Mouse (Mus musculus): Measurements from ENCODE around the gene Cdh18.
"Not testable (repeated sequence)": the region's sequence is repeated elsewhere in the genome, so short reads cannot be mapped to it uniquely, and the experiment has no call there.

Cdh18 gene

DNA sequence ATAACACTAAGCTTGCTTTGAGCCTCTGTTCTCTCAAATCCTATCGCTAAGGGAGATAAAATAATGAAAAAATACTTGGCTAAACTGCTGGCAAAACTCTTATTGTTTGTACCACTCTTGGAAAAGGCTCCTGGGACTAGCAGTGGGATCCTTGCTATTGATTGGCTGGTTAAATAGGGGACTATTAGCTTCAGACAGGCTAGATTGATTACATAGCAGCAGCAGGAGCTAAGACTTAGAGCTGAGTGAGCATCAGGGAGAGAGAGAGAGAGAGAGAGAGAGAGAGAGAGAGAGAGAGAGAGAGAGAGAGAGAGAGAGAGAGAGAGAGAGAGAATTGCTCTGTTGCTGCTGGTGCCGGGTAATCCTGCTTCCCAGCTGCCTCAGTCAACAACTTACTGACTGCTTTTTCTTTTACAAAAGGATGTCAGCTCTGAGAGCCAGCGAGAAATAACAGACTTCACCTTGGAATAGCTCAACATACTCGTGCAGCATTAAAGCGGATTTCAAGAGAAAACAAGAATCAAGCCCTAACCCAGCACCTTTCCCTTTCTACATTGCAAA, at the start of gene Cdh18:
Gene Cdh18 (plus strand): TSS at position 312 of the 561 bp plus-strand sequence.
- in situ Hi-C loops (cut with MboI; ENCODE audit: low pct_unique_long_range_greater_than_20kb in 1 of 2, low sequenced_read_pairs in 2 of 2, unreplicated experiment in 1 of 2): no loop called here

- in situ Hi-C loops (cut with MboI; ENCODE audit: low pct_unique_long_range_greater_than_20kb in 1 of 2, low sequenced_read_pairs in 2 of 2, unreplicated experiment in 1 of 2): no loop called here
Observed at GRCm38 (mm10) chr15:22511271-22511670, 37.6 kb upstream of the Cdh18 start.

- in situ Hi-C loops (cut with MboI; ENCODE audit: low pct_unique_long_range_greater_than_20kb in 1 of 2, low sequenced_read_pairs in 2 of 2, unreplicated experiment in 1 of 2): no loop called here
Observed at GRCm38 (mm10) chr15:22535828-22536227, 13.0 kb upstream of the Cdh18 start.

DNA sequence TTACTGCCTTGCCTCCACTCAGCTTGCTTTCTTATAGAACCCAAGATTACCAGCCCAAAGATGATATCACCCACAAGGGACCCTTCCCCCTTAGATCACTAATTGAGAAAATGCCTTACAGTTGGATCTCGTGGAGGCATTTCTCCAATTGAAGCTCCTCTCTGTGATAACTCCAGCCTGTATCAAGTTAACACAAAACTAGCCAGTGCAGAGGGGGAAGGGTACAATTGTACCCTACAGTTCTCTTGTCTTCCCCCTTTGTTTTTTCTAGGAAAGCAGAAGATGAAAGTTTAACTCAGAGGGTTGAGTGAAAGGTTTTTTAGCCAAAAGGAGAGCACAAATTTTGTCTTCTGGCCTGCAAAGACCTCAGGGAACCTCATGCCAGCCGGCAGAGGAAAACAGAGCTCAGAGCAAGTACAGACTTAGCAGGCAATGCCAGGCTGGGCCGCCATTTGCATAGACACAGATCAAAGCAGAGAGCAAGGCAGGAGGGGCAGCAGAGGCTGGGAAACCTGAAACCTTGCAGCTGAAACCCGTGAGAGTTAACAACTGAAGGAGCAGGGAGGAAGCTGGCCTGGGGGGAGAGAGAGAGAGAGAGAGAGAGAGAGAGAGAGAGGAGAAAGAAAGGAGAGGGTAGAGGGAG, 29.3 kb downstream of the Cdh18 start:
- in situ Hi-C loops (cut with MboI; ENCODE audit: low pct_unique_long_range_greater_than_20kb in 1 of 2, low sequenced_read_pairs in 2 of 2, unreplicated experiment in 1 of 2): no loop called here

DNA sequence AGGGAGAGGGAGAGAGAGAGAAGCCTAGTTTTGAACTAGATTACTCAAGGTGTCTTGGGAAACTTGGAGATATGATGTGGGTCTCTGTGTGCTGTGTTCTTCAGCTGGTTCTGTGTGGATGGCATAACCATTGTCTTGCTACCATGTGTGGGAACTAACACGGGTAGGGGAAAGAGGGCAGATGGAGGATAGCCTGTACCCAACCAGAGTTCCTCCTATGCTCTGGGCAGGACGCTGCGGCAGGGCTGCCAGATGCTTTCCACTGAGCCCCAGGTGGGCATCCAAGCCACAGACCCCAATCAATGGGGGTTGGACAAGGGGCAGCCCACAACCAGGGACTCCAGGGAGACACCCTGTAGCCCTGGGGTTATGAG, 29.8 kb downstream of the Cdh18 start:
- in situ Hi-C loops (cut with MboI; ENCODE audit: low pct_unique_long_range_greater_than_20kb in 1 of 2, low sequenced_read_pairs in 2 of 2, unreplicated experiment in 1 of 2): no loop called here

- in situ Hi-C loops (cut with MboI; ENCODE audit: low pct_unique_long_range_greater_than_20kb in 1 of 2, low sequenced_read_pairs in 2 of 2, unreplicated experiment in 1 of 2): no loop called here
Observed at GRCm38 (mm10) chr15:22584667-22585066, 35.8 kb downstream of the Cdh18 start.

- in situ Hi-C loops (cut with MboI; ENCODE audit: low pct_unique_long_range_greater_than_20kb in 1 of 2, low sequenced_read_pairs in 2 of 2, unreplicated experiment in 1 of 2): no loop called here
Observed at GRCm38 (mm10) chr15:22716376-22716775, 167.6 kb downstream of the Cdh18 start.

DNA sequence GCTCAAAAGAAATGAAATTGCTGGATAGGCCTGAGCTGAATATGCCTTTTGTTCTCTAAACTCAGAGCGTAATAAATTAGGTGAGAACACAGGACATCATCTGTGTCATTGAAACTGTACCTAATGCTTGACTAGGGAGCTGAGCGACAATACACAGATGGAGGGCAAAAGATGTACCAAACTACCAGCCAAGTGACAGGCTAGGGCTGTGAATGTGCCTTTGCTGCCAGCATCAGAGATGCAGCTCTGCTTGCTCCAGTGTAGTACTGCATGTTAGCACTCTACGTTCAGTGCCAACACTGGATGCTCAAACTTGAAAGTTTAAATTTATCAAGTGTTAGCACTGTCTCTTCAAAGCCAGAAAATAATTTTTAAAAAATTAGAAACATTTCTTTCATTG, 168.9 kb downstream of the Cdh18 start:
- in situ Hi-C loops (cut with MboI; ENCODE audit: low pct_unique_long_range_greater_than_20kb in 1 of 2, low sequenced_read_pairs in 2 of 2, unreplicated experiment in 1 of 2): no loop called here

DNA sequence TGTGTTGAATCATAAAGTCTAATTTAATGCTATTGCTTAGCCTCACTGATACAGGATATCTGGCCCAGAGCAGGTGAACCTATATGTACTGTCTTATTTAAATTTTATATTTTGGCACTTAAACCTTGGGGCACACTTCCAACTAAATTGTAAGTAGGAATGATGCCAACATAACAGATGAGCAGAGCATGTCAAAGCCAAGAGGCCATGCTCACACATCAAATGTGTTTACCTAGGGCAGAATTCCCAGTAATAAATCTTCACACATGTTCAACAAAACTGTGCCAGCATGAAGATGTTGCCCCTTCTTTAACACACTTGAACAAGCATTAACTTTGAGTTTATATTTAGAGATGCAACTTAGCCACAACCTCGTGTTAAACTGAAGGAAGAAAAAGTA, 177.8 kb downstream of the Cdh18 start:
- in situ Hi-C loops (cut with MboI; ENCODE audit: low pct_unique_long_range_greater_than_20kb in 1 of 2, low sequenced_read_pairs in 2 of 2, unreplicated experiment in 1 of 2): no loop called here

DNA sequence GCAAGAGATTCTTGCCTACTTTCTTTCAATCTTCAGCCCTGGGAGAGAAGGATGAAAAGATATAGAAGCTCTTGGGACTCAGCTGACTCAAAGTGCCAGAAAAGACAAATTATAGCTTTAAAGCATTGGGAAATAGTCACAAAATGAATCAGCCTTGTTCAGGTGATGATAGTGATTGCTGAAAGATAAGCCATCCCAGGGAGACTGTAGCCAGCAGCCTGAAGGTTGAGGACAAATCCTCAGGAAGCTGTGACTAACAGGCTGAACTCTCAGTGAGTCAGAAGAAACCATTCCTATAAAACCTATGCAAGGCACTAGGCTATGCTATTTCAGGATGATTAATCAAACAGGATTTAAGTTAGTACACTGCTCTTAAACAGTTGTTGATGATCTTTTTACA, 184.2 kb downstream of the Cdh18 start:
- in situ Hi-C loops (cut with MboI; ENCODE audit: low pct_unique_long_range_greater_than_20kb in 1 of 2, low sequenced_read_pairs in 2 of 2, unreplicated experiment in 1 of 2): no loop called here

- in situ Hi-C loops (cut with MboI; ENCODE audit: low pct_unique_long_range_greater_than_20kb in 1 of 2, low sequenced_read_pairs in 2 of 2, unreplicated experiment in 1 of 2): no loop called here
Observed at GRCm38 (mm10) chr15:22736165-22736564, 187.3 kb downstream of the Cdh18 start.

- in situ Hi-C loops (cut with MboI; ENCODE audit: low pct_unique_long_range_greater_than_20kb in 1 of 2, low sequenced_read_pairs in 2 of 2, unreplicated experiment in 1 of 2): not testable (repeated sequence)
Observed at GRCm38 (mm10) chr15:22761257-22761656, 212.4 kb downstream of the Cdh18 start.

- in situ Hi-C loops (cut with MboI; ENCODE audit: low pct_unique_long_range_greater_than_20kb in 1 of 2, low sequenced_read_pairs in 2 of 2, unreplicated experiment in 1 of 2): not testable (repeated sequence)
Observed at GRCm38 (mm10) chr15:22766591-22766990, 217.8 kb downstream of the Cdh18 start.

- in situ Hi-C loops (cut with MboI; ENCODE audit: low pct_unique_long_range_greater_than_20kb in 1 of 2, low sequenced_read_pairs in 2 of 2, unreplicated experiment in 1 of 2): no loop called here
Observed at GRCm38 (mm10) chr15:22776346-22776745, 227.5 kb downstream of the Cdh18 start.

DNA sequence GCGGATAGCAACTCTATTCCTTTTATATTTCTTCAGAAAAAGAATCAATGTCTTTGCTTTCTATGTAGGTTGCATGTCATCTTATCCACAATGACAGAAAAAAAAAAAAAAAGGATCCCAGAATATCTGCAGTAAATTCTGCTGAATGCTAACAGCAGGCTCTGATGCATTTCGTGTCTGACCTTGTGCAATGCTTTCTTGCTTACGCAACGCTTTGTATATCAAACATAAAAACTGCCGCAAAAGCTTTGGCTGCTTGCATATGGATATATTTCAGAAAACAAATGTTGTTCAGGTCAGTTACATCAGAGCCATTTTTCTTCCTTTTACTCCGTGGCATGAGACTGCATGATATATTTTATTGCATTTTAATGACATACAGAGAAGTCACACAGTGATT, 240.9 kb downstream of the Cdh18 start:
- in situ Hi-C loops (cut with MboI; ENCODE audit: low pct_unique_long_range_greater_than_20kb in 1 of 2, low sequenced_read_pairs in 2 of 2, unreplicated experiment in 1 of 2): no loop called here

DNA sequence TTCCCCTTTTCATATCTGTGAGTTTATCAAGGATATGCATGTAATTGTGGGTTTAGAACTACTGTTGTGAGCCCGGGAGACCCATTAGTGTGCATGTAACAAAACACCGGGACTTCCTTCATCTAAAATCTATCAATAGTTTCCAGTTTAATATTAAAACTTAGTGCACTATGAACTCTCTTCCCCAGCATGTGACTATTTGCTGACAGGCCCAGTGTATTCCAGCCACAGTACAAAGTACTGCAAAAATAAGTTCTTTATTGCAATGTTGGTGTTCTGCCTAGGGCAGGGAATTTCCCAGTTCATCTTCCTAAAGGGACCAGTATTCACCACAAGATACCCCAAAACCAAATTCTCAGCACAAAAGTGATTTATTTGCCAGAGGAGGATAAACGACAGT, 243.0 kb downstream of the Cdh18 start:
- in situ Hi-C loops (cut with MboI; ENCODE audit: low pct_unique_long_range_greater_than_20kb in 1 of 2, low sequenced_read_pairs in 2 of 2, unreplicated experiment in 1 of 2): no loop called here

- in situ Hi-C loops (cut with MboI; ENCODE audit: low pct_unique_long_range_greater_than_20kb in 1 of 2, low sequenced_read_pairs in 2 of 2, unreplicated experiment in 1 of 2): no loop called here
Observed at GRCm38 (mm10) chr15:22833127-22833526, 284.3 kb downstream of the Cdh18 start.

DNA sequence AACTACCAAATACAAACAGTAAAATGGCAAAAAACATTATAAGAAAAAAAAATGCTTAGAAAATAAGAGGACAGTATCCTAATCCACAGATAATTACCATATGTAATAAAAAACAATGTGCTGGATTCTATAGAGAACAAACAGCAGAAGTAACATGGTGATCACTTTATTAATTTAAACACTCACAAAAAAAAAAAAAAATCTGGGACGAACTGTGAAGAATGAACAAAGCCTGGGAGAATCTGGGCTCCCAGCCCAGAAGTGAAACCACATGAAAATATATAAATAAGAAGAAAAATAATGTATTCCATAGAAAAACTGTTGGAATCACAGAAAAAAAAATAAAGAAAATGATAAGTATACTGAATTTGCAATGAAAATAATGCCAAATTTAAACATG, 288.4 kb downstream of the Cdh18 start:
- in situ Hi-C loops (cut with MboI; ENCODE audit: low pct_unique_long_range_greater_than_20kb in 1 of 2, low sequenced_read_pairs in 2 of 2, unreplicated experiment in 1 of 2): no loop called here

DNA sequence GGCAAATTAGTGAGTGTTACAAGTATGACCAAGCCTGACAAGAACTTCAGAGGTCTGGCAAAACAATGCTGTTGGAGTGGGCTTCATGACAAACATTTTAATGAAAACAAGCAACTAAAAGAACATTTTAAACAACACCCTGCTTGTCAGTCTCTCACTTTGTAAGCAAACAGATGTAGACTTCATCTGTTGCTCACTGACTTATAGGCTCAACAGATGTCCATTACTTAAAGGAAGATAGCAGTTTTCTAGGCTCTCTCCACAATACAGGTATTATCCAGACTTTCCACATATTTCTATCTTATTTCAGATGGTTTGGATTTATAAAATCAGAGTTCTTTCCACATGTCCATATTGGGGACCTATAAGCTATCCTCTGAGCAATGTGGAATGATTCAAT, 308.9 kb downstream of the Cdh18 start:
- in situ Hi-C loops (cut with MboI; ENCODE audit: low pct_unique_long_range_greater_than_20kb in 1 of 2, low sequenced_read_pairs in 2 of 2, unreplicated experiment in 1 of 2): no loop called here

- in situ Hi-C loops (cut with MboI; ENCODE audit: low pct_unique_long_range_greater_than_20kb in 1 of 2, low sequenced_read_pairs in 2 of 2, unreplicated experiment in 1 of 2): no loop called here
Observed at GRCm38 (mm10) chr15:22870679-22871078, 321.9 kb downstream of the Cdh18 start.

DNA sequence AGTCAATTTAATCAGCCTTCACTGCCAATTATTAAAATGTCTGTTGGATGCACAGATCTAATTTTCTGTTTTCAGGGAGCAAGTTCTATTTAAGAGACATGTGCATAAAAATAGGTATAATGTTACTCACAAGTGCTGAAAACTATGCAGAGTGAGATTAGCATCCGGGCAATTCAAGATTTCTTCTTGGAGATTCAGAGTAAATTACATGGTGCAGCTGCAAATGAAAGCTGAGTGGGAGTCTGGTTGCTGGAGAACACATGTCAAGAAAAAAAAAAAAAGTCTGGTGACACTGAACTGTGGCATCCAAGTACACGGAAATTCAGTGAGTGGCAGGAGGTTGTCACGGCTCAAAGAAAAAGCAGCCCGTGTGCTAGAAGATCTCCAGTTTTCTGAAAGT, 348.9 kb downstream of the Cdh18 start:
- in situ Hi-C loops (cut with MboI; ENCODE audit: low pct_unique_long_range_greater_than_20kb in 1 of 2, low sequenced_read_pairs in 2 of 2, unreplicated experiment in 1 of 2): no loop called here

Data from mouse embryonic stem cell (cell line).